Comparison of ENCODE assay signal across 8 mouse cellular contexts in the genomic region with DNA sequence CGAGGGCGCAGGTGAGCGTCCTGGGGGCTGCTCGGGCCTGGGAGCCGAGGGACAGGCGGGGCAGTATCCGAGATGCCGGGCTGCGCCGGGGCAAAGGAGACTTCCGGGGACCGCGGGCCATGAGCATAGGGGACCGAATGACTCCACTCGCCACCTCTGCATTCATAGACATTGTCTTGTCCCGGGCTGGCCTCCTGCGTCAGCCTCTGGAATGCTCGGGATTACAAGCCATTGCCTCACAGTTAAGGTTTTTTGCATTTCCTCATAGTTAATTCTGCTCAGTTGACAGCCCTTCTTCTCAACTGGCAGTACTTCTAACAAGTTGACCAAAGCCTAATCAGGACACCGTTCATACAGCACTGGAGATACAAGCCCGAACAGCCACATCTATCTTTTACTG. TPM values are rescaled to one million over a fixed set of nuclear protein-coding genes. Genes with fewer than 3 reads are reported as not detected.
DNase-seq lines count a peak whose midpoint lies in the region; ATAC-seq and TF ChIP-seq lines count a peak whose summit lies in the region.

No protein-coding gene starts in this region.

- H3K9me3 ChIP-seq in kidney, postnatal 0 days (replicated peaks; ENCODE audit: low read length): no peaks in the 10 kb centered on the region
- H3K9me3 ChIP-seq in hindbrain, embryonic 14.5 days (ENCODE audit: control insufficient read depth, low read length): no peaks in the 10 kb centered on the region
- H3K9me3 ChIP-seq in midbrain, embryonic 15.5 days: no peaks in the 10 kb centered on the region

- peak overlapping the region; percentile 83 for H3K4me3 ChIP-seq in kidney, postnatal 0 days (replicated peaks; ENCODE audit: low read depth, low read length)
- H3K4me3 ChIP-seq in brown adipose tissue, adult 24 weeks (ENCODE audit: insufficient read depth, low read depth, low read length): peak overlapping the region; percentile 84
- peak overlapping the region; percentile 76 for H3K4me3 ChIP-seq in hindbrain, embryonic 14.5 days (replicated peaks; ENCODE audit: low read length)
- H3K4me3 ChIP-seq in midbrain, embryonic 15.5 days: peak overlapping the region; percentile 77

- H3K4me1 ChIP-seq in kidney, postnatal 0 days (replicated peaks; ENCODE audit: insufficient read depth, low read length): peaks cover 20% of the 10 kb centered on the region
- H3K4me1 ChIP-seq in brown adipose tissue, adult 24 weeks (ENCODE audit: control insufficient read depth, insufficient read depth, insufficient read length, low read length): peaks cover 13% of the 10 kb centered on the region; the same call in 1 of the 2 replicates
- peaks cover 20% of the 10 kb centered on the region for H3K4me1 ChIP-seq in hindbrain, embryonic 14.5 days (replicated peaks; ENCODE audit: control insufficient read depth, insufficient read depth, low read length)
- H3K4me1 ChIP-seq in midbrain, embryonic 15.5 days: peaks cover 23% of the 10 kb centered on the region

- 3% methylated on average over 20 of the region's 20 CpGs for WGBS in kidney, postnatal 0 days
- WGBS in hindbrain, embryonic 14.5 days: 4% methylated on average over 20 of the region's 20 CpGs
- 3% methylated on average over 20 of the region's 20 CpGs for WGBS in midbrain, embryonic 15.5 days

- no peak for DNase-seq in kidney, postnatal 0 days (ENCODE audit: low spot score)
- no peak for DNase-seq in kidney, adult 18-20 months
- no peak for DNase-seq in hindbrain, embryonic 14.5 days (ENCODE audit: low spot score)
- DNase-seq in layer of hippocampus, adult 9-11 months: no peak
- no peak for DNase-seq in spleen, adult 18-20 months

- peak overlapping the region; percentile 91 for H3K27ac ChIP-seq in kidney, postnatal 0 days
- H3K27ac ChIP-seq in brown adipose tissue, adult 24 weeks (replicated peaks; ENCODE audit: low read depth, low read length): peak overlapping the region; percentile 50
- peak overlapping the region; percentile 81 for H3K27ac ChIP-seq in hindbrain, embryonic 14.5 days
- peak overlapping the region; percentile 90 for H3K27ac ChIP-seq in midbrain, embryonic 15.5 days

- H3K27me3 ChIP-seq in kidney, postnatal 0 days (ENCODE audit: insufficient read depth, low read length): no peaks in the 10 kb centered on the region
- no peaks in the 10 kb centered on the region for H3K27me3 ChIP-seq in hindbrain, embryonic 14.5 days (ENCODE audit: control insufficient read depth, insufficient read depth, low read length)
- no peaks in the 10 kb centered on the region for H3K27me3 ChIP-seq in midbrain, embryonic 15.5 days (replicated peaks)

- TF ChIP-seq CTCF in kidney, postnatal 0 days (IDR thresholded peaks at IDR 0.05; ENCODE audit: low read depth): no peak

- peaks cover 42% of the 10 kb centered on the region for H3K36me3 ChIP-seq in kidney, postnatal 0 days (ENCODE audit: insufficient read depth, low read length)
- H3K36me3 ChIP-seq in hindbrain, embryonic 14.5 days (replicated peaks; ENCODE audit: control insufficient read depth, insufficient read depth): peaks cover 63% of the 10 kb centered on the region
- H3K36me3 ChIP-seq in midbrain, embryonic 15.5 days (replicated peaks): peaks cover 40% of the 10 kb centered on the region

- ATAC-seq in kidney, postnatal 0 days (replicated peaks; ENCODE audit: low FRiP score, low read depth): no peak
- ATAC-seq in hindbrain, embryonic 14.5 days (ENCODE audit: low FRiP score): no peak
- 0 out of 2 replicates have a peak, but pooled peaks have one; percentile 1 for ATAC-seq in midbrain, embryonic 15.5 days (replicated peaks)
- no peak for ATAC-seq in activated CD4-positive, CD25-positive, alpha-beta regulatory T cell, adult 4 months

- H3K9ac ChIP-seq in kidney, postnatal 0 days (ENCODE audit: low read depth, low read length): peak overlapping the region; percentile 80
- peak overlapping the region; percentile 77 for H3K9ac ChIP-seq in hindbrain, embryonic 14.5 days
- peak overlapping the region; percentile 67 for H3K9ac ChIP-seq in midbrain, embryonic 15.5 days

- peak overlapping the region; percentile 74 for H3K4me2 ChIP-seq in kidney, postnatal 0 days (ENCODE audit: low read length)
- H3K4me2 ChIP-seq in hindbrain, embryonic 14.5 days (replicated peaks): peak overlapping the region; percentile 83
- peak overlapping the region; percentile 79 for H3K4me2 ChIP-seq in midbrain, embryonic 15.5 days

RNA-seq across cellular contexts. Expression of gene Cactin, which starts 0.5 kb away (rescaled TPM):
- 24.5 and 26.4 TPM in 2 replicates for polyA plus RNA-seq in kidney, postnatal 0 days (2015; fragmentation: Nextera tagmentation; extraction: Ambion mirVana)
- 8.4 and 9.6 TPM in 2 replicates for polyA plus RNA-seq in brown adipose tissue, adult 24 weeks (2012; ENCODE audit: insufficient read depth, insufficient read length, missing spikeins)
- polyA plus RNA-seq in hindbrain, embryonic 14.5 days (2014; fragmentation: Nextera tagmentation; extraction: Ambion mirVana): 18.7 and 20.6 TPM in 2 replicates
- 35.8 and 38.3 TPM in 2 replicates for polyA plus RNA-seq in midbrain, embryonic 15.5 days (2015; fragmentation: Nextera tagmentation; extraction: Ambion mirVana)
- 1 to 10 TPM; 5.1 to 5.7 TPM for polyA plus RNA-seq in activated CD4-positive, CD25-positive, alpha-beta regulatory T cell, adult 4 months (2017; shearing (Covaris generic))

RNA-seq across cellular contexts. Expression of gene Tbxa2r, which starts 7.1 kb away (rescaled TPM):
- 16.1 and 17.5 TPM in 2 replicates for polyA plus RNA-seq in kidney, postnatal 0 days (2015; fragmentation: Nextera tagmentation; extraction: Ambion mirVana)
- polyA plus RNA-seq in brown adipose tissue, adult 24 weeks (2012; ENCODE audit: insufficient read depth, insufficient read length, missing spikeins): not detected in 2 replicates
- 4.3 and 5.4 TPM in 2 replicates for polyA plus RNA-seq in hindbrain, embryonic 14.5 days (2014; fragmentation: Nextera tagmentation; extraction: Ambion mirVana)
- polyA plus RNA-seq in midbrain, embryonic 15.5 days (2015; fragmentation: Nextera tagmentation; extraction: Ambion mirVana): 5.7 and 6.2 TPM in 2 replicates
- 10 to 100 TPM; 20.9 to 21.4 TPM for polyA plus RNA-seq in activated CD4-positive, CD25-positive, alpha-beta regulatory T cell, adult 4 months (2017; shearing (Covaris generic))

RNA-seq across cellular contexts. Expression of gene Gipc3, which starts 21.6 kb away (rescaled TPM):
- 0.07 and 0.13 TPM in 2 replicates for polyA plus RNA-seq in kidney, postnatal 0 days (2015; fragmentation: Nextera tagmentation; extraction: Ambion mirVana)
- 1.0 TPM in 1 of 2 replicates, not detected in the other for polyA plus RNA-seq in brown adipose tissue, adult 24 weeks (2012; ENCODE audit: insufficient read depth, insufficient read length, missing spikeins)
- polyA plus RNA-seq in hindbrain, embryonic 14.5 days (2014; fragmentation: Nextera tagmentation; extraction: Ambion mirVana): not detected in 2 replicates
- polyA plus RNA-seq in midbrain, embryonic 15.5 days (2015; fragmentation: Nextera tagmentation; extraction: Ambion mirVana): not detected in 2 replicates
- polyA plus RNA-seq in activated CD4-positive, CD25-positive, alpha-beta regulatory T cell, adult 4 months (2017; shearing (Covaris generic)): not detected

RNA-seq across cellular contexts. Expression of gene Pip5k1c, which starts 28.7 kb away (rescaled TPM):
- polyA plus RNA-seq in kidney, postnatal 0 days (2015; fragmentation: Nextera tagmentation; extraction: Ambion mirVana): 37.8 and 39.3 TPM in 2 replicates
- polyA plus RNA-seq in brown adipose tissue, adult 24 weeks (2012; ENCODE audit: insufficient read depth, insufficient read length, missing spikeins): 10.6 and 12.4 TPM in 2 replicates
- polyA plus RNA-seq in hindbrain, embryonic 14.5 days (2014; fragmentation: Nextera tagmentation; extraction: Ambion mirVana): 137 and 151 TPM in 2 replicates
- polyA plus RNA-seq in midbrain, embryonic 15.5 days (2015; fragmentation: Nextera tagmentation; extraction: Ambion mirVana): 154 and 159 TPM in 2 replicates
- polyA plus RNA-seq in activated CD4-positive, CD25-positive, alpha-beta regulatory T cell, adult 4 months (2017; shearing (Covaris generic)): 10 to 100 TPM; 11.1 to 16.9 TPM

RNA-seq across cellular contexts. Expression of gene Hmg20b, which starts 28.8 kb away (rescaled TPM):
- 92.4 and 99.0 TPM in 2 replicates for polyA plus RNA-seq in kidney, postnatal 0 days (2015; fragmentation: Nextera tagmentation; extraction: Ambion mirVana)
- 66.1 and 78.7 TPM in 2 replicates for polyA plus RNA-seq in brown adipose tissue, adult 24 weeks (2012; ENCODE audit: insufficient read depth, insufficient read length, missing spikeins)
- polyA plus RNA-seq in hindbrain, embryonic 14.5 days (2014; fragmentation: Nextera tagmentation; extraction: Ambion mirVana): 29.0 and 34.0 TPM in 2 replicates
- 26.6 and 29.9 TPM in 2 replicates for polyA plus RNA-seq in midbrain, embryonic 15.5 days (2015; fragmentation: Nextera tagmentation; extraction: Ambion mirVana)
- polyA plus RNA-seq in activated CD4-positive, CD25-positive, alpha-beta regulatory T cell, adult 4 months (2017; shearing (Covaris generic)): 10 to 100 TPM; 18.7 to 20.6 TPM
